In the genomic region with DNA sequence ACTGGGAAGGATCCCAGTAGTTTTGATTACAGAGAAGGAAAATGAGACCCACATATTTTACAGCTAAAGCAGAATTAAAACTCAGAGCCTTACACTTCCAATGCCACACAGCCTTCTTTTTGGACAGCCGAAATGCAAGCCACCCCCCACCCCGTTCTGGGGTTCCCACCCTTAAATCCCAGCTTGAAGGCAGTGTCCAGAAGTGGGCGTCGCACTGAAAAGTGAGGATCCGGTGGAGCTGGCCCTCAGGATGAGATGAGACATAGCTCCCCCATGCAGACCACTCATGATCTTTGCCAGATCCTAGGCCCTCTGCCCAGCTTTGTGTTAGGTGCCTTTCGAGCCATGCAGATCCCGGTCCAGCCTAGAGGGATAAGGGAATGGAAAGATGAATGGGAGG, we compare ENCODE assay signal across 13 mouse cellular contexts. TPM values are rescaled to one million over a fixed set of nuclear protein-coding genes. Genes with fewer than 3 reads are reported as not detected.
DNase-seq lines count a peak whose midpoint lies in the region; ATAC-seq and TF ChIP-seq lines count a peak whose summit lies in the region.
"Had no signal": no experiment of that assay in that cellular context is flagged by ENCODE, and none has a peak within 500 bp of the region (broad histone marks: within the 10 kb centered on the region; RNA-seq: fewer than 3 reads in every experiment).

A gene (minus strand): TSS at position 101 of the 400 bp plus-strand sequence.

- peak within 1 kb of the TSS; percentile 43; the same call in 1 of the 2 replicates for H3K27ac ChIP-seq in heart, embryonic 10.5 days
- H3K27ac ChIP-seq in kidney, embryonic 16.5 days (ENCODE audit: low read length), result no peak within 1 kb of the TSS
- no peak within 1 kb of the TSS for H3K27ac ChIP-seq in intestine, embryonic 16.5 days (ENCODE audit: low read length)
- H3K27ac ChIP-seq: forebrain, embryonic 12.5 days had no signal

- H3K9me3 ChIP-seq in heart, embryonic 10.5 days, result no peaks in the 10 kb centered on the region
- no peaks in the 10 kb centered on the region for H3K9me3 ChIP-seq in kidney, embryonic 16.5 days (ENCODE audit: low read length)
- no peaks in the 10 kb centered on the region for H3K9me3 ChIP-seq in E14TG2a.4 (ENCODE audit: low read length)
- H3K9me3 ChIP-seq in intestine, embryonic 16.5 days (ENCODE audit: control insufficient read depth, low read length), result no peaks in the 10 kb centered on the region
- H3K9me3 ChIP-seq: forebrain, embryonic 12.5 days had no signal

- H3K9ac ChIP-seq in kidney, embryonic 16.5 days (replicated peaks; ENCODE audit: low read length), result peak within 1 kb of the TSS; percentile 12; the same call in 1 of the 2 replicates
- peak within 1 kb of the TSS; percentile 24; the same call in 1 of the 2 replicates for H3K9ac ChIP-seq in intestine, embryonic 16.5 days (ENCODE audit: low read depth, low read length)
- H3K9ac ChIP-seq: forebrain, embryonic 12.5 days had no signal

- intact Hi-C loops in heart, postnatal 10 days (cut with DNase I), result no loop called here

- peaks cover 12% of the 10 kb centered on the region; the same call in 1 of the 2 replicates for H3K4me1 ChIP-seq in heart, embryonic 10.5 days
- no peaks in the 10 kb centered on the region for H3K4me1 ChIP-seq in kidney, embryonic 16.5 days (ENCODE audit: insufficient read depth, low read length)
- peaks cover 56% of the 10 kb centered on the region for H3K4me1 ChIP-seq in E14TG2a.4 (replicated peaks; ENCODE audit: low read depth, low read length)
- no peaks in the 10 kb centered on the region for H3K4me1 ChIP-seq in intestine, embryonic 16.5 days (ENCODE audit: control insufficient read depth, insufficient read depth, low read length)

- H3K27me3 ChIP-seq in heart, embryonic 10.5 days (ENCODE audit: insufficient read depth, poor library complexity, severe bottlenecking), result no peaks in the 10 kb centered on the region
- no peaks in the 10 kb centered on the region for H3K27me3 ChIP-seq in kidney, embryonic 16.5 days (ENCODE audit: insufficient read depth, low read length)
- peaks cover 3% of the 10 kb centered on the region; the same call in 1 of the 2 replicates for H3K27me3 ChIP-seq in E14TG2a.4 (ENCODE audit: insufficient read depth, low read length)
- no peaks in the 10 kb centered on the region for H3K27me3 ChIP-seq in intestine, embryonic 16.5 days (replicated peaks; ENCODE audit: control insufficient read depth, insufficient read depth, low read length)
- H3K27me3 ChIP-seq: forebrain, embryonic 12.5 days had no signal

- TF ChIP-seq CTCF in E14TG2a.4 (conservative IDR thresholded peaks at IDR 0.05; ENCODE audit: low read length), result no peak

- DNase-seq in heart, embryonic 10.5 days (ENCODE audit: low spot score), result no peak
- no peak for DNase-seq in heart, postnatal 10 days
- DNase-seq in kidney, adult 18-20 months, result no peak
- DNase-seq in thymus, postnatal 0 days (ENCODE audit: low spot score), result no peak
- DNase-seq in gastrocnemius, postnatal 25 days, result no peak
- DNase-seq: gastrocnemius, postnatal 10 days; left cerebral cortex, postnatal 4 days; right cerebral cortex, postnatal 4 days had no signal

- H3K4me3 ChIP-seq in heart, embryonic 10.5 days, result peak within 1 kb of the TSS; percentile 42
- H3K4me3 ChIP-seq in kidney, embryonic 16.5 days (ENCODE audit: low read length), result no peak within 1 kb of the TSS
- H3K4me3 ChIP-seq in E14TG2a.4 (replicated peaks; ENCODE audit: low read length), result peak within 1 kb of the TSS; percentile 70
- H3K4me3 ChIP-seq in intestine, embryonic 16.5 days (ENCODE audit: low read length), result no peak within 1 kb of the TSS
- H3K4me3 ChIP-seq: forebrain, embryonic 12.5 days had no signal

- 69% methylated on average over 7 of the region's 7 CpGs for WGBS in heart, embryonic 10.5 days
- WGBS in kidney, embryonic 16.5 days, result 81% methylated on average over 7 of the region's 7 CpGs
- 79% methylated on average over 7 of the region's 7 CpGs for WGBS in intestine, embryonic 16.5 days

- no peak for ATAC-seq in kidney, embryonic 16.5 days (ENCODE audit: low FRiP score, low TSS enrichment)
- ATAC-seq in intestine, embryonic 16.5 days, result no peak
- ATAC-seq: inflammation-experienced regulatory T-cells, adult 6 months had no signal

- H3K36me3 ChIP-seq in heart, embryonic 10.5 days, result peaks cover 31% of the 10 kb centered on the region
- peaks cover 19% of the 10 kb centered on the region for H3K36me3 ChIP-seq in kidney, embryonic 16.5 days (ENCODE audit: insufficient read depth, low read length)
- H3K36me3 ChIP-seq in E14TG2a.4 (ENCODE audit: insufficient read depth, low read length), result peaks cover 60% of the 10 kb centered on the region
- peaks cover 5% of the 10 kb centered on the region; the same call in 1 of the 2 replicates for H3K36me3 ChIP-seq in intestine, embryonic 16.5 days (ENCODE audit: control insufficient read depth, insufficient read depth, low read length)

- peak within 1 kb of the TSS; percentile 24 for H3K4me2 ChIP-seq in kidney, embryonic 16.5 days (replicated peaks; ENCODE audit: low read depth, low read length)
- H3K4me2 ChIP-seq in intestine, embryonic 16.5 days (ENCODE audit: low read depth, low read length), result peak within 1 kb of the TSS; percentile 19; the same call in 1 of the 2 replicates
- H3K4me2 ChIP-seq: forebrain, embryonic 12.5 days had no signal

RNA-seq across cellular contexts. Expression of the gene that starts here (rescaled TPM):
- 0.69 and 0.97 TPM in 2 replicates for polyA plus RNA-seq in heart, embryonic 10.5 days (2016; fragmentation: Nextera tagmentation; extraction: Ambion mirVana)
- under 1 TPM in 1 of 2 experiments, not detected in 1; 0.12 TPM for total RNA-seq in heart, postnatal 10 days (2021)
- polyA plus RNA-seq in kidney, embryonic 16.5 days (2015; fragmentation: Nextera tagmentation; extraction: Ambion mirVana), result 0.53 and 0.55 TPM in 2 replicates
- 0.17 and 0.29 TPM in 2 replicates for polyA plus RNA-seq in intestine, embryonic 16.5 days (2015; fragmentation: Nextera tagmentation; extraction: Ambion mirVana)
- polyA plus RNA-seq in thymus, postnatal 0 days (2015; fragmentation: Nextera tagmentation; extraction: Ambion mirVana), result 0.32 and 0.39 TPM in 2 replicates
- not detected for total RNA-seq in gastrocnemius, postnatal 25 days (2021)
- total RNA-seq: left cerebral cortex, postnatal 4 days had no signal

Comparison
In these comparisons a context has a peak if more than half of its experiments do, and no peak if none do; other contexts are left out.
1. H3K4me3 ChIP-seq: peak in heart, embryonic 10.5 days (single experiment) and E14TG2a.4 (single experiment); none in kidney, embryonic 16.5 days (single experiment) and intestine, embryonic 16.5 days (single experiment).